Mouse (Mus musculus) inflammation-experienced regulatory T-cells, adult 6 months (primary cell): Measurements from ENCODE around the gene Tpd52l1. TPM values are rescaled to one million over a fixed set of nuclear protein-coding genes. Genes with fewer than 3 reads are reported as not detected.

Experiments used
- ATAC-seq: one replicate; pipeline ENCODE4 v1.8.0; 2017
- polyA plus RNA-seq, 3 experiments: library from polyadenylated mRNA; unstranded; fragments of 100-300 nt; shearing (Covaris generic); gene quantifications; one replicate each; pipeline ENCODE4 v1.2.1; 2017

The Tpd52l1 gene
- polyA plus RNA-seq, 3 experiments from 2014 or later: not detected

DNA sequence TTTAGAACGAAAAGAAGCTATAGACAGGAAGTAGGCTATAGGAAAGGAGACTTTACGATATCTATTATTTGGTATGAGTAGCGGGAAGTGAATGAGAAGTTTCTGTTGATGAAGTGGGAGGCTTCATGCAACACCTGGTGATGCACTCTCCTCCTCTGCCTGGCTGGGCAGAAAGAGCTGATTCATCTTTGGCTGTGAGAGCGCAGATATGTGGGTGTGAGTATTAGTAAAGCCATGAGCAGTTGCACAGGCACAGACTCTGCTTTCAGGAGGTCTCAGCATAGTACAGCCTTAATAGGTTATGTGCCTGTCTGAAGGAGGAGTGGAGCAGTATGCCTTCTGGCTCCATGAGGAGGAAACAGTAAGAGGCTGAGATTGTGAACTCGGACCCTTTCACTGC, 109.3 kb downstream of the Tpd52l1 start:
- no peak for ATAC-seq

GRCm38 (mm10) chr10:31331225-31331775, 114.5 kb downstream of the Tpd52l1 start:
- no peak for ATAC-seq

DNA sequence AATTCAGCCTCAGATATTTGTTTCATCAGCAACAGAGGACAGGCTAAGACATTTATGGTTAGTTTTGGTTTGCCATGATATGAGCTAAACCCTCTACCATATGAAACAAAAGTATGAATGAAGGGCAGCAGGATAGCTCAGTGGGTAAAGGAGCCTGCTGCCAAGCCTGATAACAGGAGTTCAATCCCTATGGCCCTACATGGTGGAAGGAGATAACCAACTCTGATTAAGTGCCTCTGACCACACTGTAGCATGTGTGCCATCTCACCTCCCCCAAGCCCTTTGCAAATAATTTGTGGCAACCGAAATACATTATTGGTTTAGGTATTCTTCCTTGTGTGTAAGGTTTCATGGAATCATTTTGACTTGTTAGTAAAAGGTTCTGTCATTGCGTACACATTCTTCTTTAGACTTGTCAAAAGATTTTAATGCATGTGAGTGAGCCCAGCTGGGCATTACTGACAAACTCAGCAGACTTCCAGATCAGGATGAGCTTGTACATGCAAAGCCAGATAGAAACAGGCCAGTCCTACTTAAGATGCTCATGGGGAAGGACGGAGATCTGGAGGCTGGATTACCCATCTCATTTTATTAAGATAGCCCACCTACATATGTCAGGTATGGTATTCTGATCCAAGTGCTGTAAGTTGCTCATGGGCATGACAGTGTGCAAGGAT, 115.3 kb downstream of the Tpd52l1 start:
- ATAC-seq: no peak

DNA sequence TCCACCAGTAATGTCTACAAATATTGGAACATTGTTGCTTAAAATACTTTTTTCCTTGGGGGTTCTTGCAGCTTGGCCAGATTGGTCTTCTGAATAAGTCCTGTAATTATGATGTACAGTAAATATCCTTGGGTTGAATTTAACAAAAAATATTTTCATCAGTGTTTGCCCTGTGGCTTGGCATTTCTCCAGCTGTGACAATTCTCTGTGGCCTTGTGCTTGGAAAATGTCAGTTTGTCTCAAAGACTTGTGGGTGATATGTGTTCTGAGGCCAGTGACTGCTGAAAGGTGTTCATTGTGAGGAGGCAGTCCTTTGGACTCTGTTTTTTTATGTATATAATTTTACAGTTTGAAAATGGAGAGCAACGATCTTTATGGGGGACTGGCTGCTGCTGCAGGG, 116.3 kb downstream of the Tpd52l1 start:
- ATAC-seq: no peak

DNA sequence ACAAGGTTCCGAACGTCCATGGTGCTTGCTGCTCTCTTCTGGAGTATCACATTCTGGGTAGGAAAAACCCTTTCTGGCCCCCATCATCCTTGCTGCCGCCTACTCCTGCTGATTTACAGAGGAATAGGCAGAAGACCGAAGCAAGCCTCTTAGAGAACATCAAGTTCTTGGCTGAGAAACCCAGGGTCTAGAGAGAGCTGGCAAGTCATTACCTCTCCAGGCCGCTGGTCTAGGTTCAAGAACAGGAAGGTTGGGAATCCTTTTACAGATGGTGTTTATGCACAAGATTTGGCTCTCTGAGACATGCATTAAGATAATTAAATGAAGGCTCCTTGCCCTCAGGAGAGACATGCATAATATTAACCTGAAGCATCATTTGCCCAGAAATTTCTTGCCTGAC, 127.3 kb downstream of the Tpd52l1 start:
- no peak for ATAC-seq

DNA sequence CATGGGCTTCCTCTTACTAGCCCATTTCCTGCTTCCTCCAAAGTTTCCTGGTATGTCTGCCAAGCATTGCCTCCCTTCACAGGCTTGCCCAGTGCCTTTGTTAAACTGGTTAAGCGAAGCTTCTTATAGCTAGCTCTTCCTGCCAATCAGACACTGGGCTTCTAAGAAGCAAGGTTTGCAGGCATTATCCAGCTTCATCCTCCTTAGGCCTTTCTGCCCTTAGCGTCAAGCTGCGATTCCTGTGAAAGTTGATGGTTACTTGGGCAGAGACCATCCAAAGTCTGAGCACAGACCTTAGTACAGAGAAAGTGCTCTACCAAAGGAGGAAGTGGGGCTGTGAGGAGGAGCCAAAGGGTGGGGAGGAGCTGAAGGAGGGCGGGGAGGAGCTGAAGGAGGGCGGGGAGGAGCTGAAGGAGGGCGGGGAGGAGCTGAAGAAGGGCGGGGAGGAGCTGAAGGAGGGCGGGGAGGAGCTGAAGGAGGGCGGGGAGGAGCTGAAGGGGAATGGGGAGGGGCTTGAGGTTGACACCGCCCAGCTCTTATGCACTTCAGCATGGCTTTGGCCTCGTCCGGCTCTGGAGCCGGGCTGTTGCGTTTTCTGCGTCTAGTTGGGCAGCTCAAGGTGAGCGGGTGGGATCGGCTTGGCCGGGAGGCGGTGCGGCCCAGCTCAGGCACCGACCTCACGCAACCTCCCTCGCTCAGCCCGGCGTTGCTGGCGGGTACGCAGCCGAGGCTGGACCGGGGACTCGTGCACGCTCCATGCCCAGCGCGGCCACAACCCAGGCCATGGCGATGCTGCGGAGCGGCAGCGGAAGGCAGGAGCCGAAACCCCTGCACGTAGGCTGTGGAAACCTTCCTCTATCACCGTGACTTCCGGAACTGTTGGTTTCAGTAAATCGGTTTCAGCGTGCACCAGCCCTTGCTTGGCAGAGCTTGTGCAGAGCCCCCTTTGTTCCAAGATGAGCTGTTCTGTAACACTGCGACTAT, 132.6 kb downstream of the Tpd52l1 start, which contains the start of gene Hddc2:
Gene Hddc2, plus strand, starts transcription at position 519 of the 984 bp plus-strand sequence.
- ATAC-seq: peak; percentile 79

GRCm38 (mm10) chr10:31307024-31307598, 138.6 kb downstream of the Tpd52l1 start:
- no peak for ATAC-seq

GRCm38 (mm10) chr10:31303446-31303845, 142.3 kb downstream of the Tpd52l1 start:
- no peak for ATAC-seq

DNA sequence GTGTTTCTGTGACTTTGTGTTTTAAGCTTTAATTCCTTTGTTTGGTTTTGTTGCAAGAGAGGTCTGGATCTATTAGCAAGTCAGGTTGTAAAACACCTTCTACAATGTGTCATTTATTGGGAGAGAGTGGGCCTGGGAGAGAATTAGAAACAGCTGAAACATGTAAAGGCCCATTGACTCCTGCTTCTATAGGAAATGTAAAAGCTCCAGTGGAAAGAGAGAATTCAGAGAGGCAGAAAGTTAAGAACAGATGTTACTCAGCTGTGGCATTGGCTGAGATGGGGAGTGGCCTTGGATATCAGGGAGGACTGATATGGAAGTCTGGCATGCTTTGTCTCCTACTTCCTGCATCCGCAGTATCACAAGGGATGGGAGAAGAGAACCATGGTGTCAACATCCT, 145.5 kb downstream of the Tpd52l1 start:
- ATAC-seq: no peak

DNA sequence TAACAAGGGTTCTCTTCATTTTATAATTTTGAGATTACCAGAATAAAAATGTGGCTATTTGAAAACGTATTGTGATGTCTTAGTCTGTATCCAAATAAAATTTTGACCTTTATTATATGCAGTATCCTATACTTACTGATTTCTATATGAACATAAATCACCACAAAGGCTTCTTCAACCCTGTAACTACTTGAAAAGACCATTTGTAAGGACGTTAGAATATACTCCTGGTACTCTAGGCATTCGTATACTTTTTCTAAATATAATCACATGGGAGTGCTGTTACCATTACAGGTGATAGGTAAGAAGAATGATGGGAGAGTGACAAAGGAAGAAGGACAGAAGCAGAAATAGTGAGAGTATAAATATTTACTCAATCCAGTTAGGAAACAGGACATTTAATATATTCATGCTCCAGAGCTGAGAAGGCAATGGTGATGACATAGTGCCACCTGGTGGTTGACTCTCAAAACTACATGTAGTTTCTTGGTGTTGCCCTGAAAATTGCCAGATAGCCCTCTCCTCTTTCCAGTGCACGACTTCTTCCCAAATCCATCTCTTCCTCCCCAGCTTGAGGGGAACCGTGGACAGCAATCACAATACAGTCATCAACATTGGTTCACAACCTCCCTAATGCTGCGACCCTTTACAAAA, 146.7 kb downstream of the Tpd52l1 start:
- peak; percentile 83 for ATAC-seq

- no peak for ATAC-seq
These were observed 147.5 kb downstream of the Tpd52l1 start for GRCm38 (mm10) chr10:31298263-31298662.

DNA sequence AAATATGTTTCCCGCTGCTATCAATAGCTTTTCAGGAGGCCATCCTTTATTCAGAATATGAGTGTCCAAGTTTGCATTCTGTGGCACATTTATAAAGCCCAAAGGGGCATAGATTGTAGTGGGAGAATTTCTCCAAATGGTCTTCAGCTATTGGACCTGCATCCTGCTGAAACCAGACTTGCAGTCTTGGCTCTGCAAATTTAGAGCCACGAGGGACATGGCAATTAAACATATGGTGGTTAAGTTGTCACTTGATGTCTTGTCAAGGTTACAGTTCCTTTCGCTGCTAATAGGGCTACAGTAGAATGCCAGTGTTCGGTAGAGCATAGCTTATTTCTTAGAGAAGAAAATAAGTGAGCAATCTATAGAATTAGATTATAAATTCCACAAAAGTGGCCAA, 148.7 kb downstream of the Tpd52l1 start:
- ATAC-seq: no peak

GRCm38 (mm10) chr10:31296458-31296857, 149.3 kb downstream of the Tpd52l1 start:
- no peak for ATAC-seq

DNA sequence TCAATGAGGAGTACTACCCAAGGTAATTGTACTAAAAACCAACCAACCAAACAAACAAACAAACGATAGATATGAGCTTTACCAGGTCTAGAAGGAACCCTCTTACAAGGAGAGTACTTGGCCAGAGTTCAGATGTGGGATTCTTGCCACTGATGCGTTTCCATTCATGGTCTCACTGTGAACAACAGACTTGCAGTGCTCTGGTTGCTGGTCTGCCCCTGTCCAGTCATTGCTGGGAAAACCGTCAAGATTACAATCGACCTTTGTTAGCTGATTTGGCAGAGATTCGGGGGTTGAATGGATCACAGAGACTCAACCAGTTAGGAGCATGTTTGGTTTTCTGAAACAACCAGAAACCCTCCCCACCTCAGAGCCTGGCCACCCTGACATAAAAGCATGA, 150.1 kb downstream of the Tpd52l1 start:
- ATAC-seq: no peak

GRCm38 (mm10) chr10:31288697-31289390, 156.9 kb downstream of the Tpd52l1 start:
- peak; percentile 67 for ATAC-seq

GRCm38 (mm10) chr10:31287787-31288186, 158.0 kb downstream of the Tpd52l1 start:
- ATAC-seq: no peak

Other genes starting within 250 kb of the Tpd52l1 start
- 10 to 100 TPM; 80.5 to 93.6 (median 80.6) TPM for gene Hddc2, start 132.6 kb downstream of the Tpd52l1 start, polyA plus RNA-seq
- not detected for gene Rnf217, start 163.2 kb upstream of the Tpd52l1 start, polyA plus RNA-seq